Mouse (Mus musculus): Measurements from ENCODE around the gene Gm4969.
"Not testable (repeated sequence)": the region's sequence is repeated elsewhere in the genome, so short reads cannot be mapped to it uniquely, and the experiment has no call there.

Gene Gm4969

DNA sequence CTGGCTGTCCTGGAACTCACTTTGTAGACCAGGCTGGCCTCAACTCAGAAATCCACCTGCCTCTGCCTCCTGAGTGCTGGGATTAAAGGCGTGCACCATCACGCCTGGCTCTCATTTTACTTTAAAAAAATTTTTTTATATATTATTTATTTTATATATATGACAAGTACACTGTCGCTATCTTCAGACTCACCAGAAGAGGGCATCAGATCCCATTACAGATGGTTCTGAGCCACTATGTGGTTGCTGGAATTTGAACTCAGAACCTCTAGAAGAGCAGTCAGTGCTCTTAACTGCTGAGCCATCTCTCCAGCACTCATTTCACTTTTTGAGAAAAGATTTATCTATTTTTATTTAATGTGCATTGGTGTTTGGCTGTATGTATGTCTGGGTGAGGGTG, 47.1 kb downstream of the Gm4969 start:
- not testable (repeated sequence) for DNase-seq (ENCODE audit: low spot score)

DNA sequence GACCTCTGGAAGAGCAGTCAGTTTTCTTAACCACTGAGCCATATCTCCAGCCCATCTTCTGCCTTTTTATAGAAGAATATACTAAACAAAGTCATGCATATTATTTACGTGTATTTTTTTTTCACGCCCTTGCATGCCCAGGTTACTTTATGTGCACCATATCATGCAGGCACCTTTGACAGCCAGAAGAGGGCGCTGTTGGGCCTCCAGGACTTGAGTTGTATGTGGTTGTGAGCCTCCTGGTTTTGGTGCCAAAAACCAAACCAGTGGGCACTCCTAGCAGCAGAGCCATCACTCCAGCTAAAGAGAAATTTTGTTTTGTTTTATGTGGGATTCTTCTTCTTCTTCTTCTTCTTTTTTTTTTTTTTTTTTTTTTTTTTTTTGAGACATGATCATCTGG, 48.7 kb downstream of the Gm4969 start:
- no peak for DNase-seq (ENCODE audit: low spot score)

DNA sequence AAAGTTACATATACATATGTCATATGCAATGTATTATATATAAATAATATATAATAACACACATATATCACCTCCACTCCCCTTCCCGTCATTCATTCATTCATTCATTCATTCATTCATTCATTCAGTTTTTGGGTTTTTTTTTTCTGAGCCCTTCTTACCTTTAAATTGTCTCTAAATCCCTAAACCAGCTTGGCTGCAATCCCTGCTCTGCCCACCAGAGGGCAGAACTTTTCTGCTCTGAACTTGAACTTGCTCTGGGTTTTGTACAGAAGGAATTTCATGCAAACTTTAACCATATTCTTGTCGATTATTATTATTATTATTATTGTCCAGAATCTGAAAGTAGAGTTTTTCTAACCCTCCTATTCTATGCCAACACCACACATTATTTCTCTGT, 49.5 kb downstream of the Gm4969 start:
- DNase-seq (ENCODE audit: low spot score), result no peak

DNA sequence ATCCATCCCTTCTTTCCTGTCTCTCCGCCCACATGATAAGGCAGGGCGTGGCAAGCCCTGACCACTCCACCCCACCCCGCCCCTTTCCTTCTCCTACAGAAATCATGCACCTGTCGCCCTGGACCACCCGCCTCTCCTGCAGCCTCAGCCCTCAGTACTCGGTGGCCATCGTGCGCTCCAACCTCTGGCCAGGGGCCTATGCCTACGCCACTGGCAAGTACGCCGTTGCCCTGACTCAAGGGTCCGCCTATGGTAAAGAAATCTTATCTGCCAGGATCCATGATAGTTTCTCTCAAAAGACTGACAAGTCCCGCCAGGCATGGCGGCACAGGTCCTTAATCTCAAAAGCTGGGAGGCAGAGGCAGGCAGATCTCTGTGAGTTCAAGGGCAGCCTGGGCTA, 50.2 kb downstream of the Gm4969 start:
- no peak for DNase-seq (ENCODE audit: low spot score)

DNA sequence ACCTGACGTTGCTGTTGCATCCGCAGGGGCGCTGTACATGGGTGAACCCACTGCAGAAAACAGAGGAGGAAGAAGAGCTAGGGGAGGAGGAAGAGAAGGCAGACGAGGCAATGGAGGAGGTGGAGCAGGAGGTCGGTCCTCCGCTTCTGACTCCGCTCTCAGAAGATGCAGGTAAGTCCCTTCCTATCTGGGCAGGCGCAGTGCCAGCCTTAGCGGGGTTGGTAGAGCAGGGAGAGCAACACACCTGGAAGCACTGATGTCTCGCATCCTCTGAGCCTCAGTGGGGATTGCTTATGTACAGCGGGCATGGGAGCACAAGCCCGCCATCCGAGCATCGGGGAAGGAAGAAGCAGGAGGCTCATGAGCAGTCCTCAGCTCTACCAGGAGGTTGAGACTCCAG, 51.1 kb downstream of the Gm4969 start:
- DNase-seq (ENCODE audit: low spot score), result no peak

DNA sequence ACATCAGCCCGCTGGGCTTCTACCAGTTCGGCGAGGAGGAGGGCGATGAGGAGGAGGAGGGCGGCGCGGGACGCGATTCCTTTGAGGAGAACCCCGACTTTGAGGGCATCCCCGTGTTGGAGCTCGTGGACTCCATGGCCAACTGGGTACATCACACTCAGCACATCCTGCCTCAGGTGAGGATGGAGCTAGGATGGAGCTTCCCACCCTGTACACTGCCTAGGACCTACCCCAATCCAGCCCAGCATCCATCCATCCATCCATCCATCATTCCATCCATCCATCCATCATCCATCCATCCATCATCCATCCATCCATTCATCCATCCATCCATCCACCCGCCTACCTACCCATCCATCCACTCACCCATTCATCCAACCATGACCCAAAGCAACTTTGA, 52.3 kb downstream of the Gm4969 start:
- no peak for DNase-seq (ENCODE audit: low spot score)

DNA sequence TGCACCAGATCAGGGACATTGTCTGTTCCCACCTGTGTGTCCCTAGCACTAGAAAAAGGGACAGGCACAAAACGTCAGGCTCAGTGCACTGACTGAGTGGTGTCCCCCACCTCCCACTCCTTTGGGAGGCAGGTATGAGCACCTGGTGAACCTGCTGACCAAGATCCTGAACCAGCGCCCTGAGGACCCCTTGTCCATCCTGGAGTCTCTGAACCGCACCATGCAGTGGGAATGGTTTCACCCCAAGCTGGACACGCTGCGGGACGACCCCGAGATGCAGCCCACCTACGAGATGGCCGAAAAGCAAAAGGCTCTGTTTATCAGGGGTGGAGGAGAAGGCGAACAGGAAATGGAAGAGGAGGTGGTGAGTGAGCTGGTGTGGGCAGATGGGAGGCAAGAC, 60.8 kb downstream of the Gm4969 start:
- DNase-seq (ENCODE audit: low spot score), result no peak

DNA sequence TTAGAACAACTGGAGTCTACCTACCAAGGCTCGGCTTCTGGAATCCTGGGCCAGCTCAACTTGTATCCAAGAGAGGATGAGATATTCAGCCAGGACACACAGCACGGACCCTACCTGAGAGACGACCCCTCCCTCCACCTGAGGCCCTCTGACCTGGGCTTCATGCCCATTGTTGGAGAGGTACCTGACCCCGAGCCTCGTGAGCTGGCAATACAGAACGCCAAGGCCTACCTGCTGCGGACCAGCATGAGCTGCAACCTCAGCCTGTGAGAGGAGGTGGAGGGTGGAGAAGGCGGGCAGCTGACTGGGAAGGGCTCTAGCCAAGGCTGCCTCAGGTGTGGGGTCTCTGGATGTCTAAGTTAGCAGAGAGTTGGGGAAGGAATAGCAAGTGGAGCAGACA, 63.1 kb downstream of the Gm4969 start:
- no peak for DNase-seq (ENCODE audit: low spot score)

DNA sequence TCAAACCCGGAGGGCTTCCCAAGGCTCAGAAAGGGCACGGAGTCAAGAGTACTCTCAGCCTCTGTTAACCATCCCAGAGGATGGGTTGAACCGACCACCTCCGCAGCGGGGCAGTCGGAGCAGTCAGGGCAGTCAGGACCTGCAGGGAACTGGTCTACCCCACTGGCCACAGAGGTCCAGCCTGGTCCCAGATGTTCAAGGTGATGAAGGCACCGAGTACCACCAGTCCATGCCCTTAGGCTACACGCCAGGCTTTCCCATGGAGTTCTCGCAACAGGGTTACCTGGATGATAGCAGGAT, 63.4 kb downstream of the Gm4969 start:
- no peak for DNase-seq (ENCODE audit: low spot score)

DNA sequence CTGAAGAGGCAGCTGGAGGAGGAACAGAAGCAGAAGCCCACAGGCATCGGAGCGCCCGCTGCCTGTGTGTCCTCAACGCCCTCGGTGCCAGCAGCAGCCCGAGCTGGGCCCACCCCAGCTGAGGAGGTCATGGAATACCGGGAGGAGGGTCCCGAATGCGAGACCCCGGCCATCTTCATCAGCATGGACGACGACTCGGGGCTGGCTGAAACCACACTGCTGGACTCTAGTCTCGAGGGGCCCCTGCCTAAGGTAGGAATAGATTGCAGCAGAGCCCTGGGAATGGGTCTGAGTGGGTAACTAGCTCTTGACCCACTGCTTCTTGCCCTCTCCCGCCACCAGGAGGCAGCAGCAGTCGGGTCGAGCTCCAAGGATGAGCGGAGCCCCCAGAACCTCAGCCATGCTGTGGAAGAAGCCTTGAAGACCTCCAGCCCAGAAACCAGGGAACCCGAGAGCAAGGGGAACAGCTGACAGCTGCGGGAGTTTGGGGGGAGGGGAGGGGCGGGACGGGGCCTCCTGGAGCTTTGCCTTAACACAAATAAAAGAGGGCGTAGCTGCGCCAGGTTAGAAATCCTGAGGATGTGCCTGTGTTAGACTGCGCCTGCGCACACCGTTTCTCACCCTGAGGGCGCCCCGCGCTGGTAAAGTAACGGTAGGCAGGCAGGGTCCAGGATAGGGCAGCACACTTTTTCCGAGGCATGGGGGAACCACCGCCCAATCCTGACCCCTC, 64.0 kb downstream of the Gm4969 start, which contains the start of gene Rsph6a:
Gene Rsph6a, plus strand, starts transcription at position 644 of the 730 bp plus-strand sequence.
- no peak for DNase-seq (ENCODE audit: low spot score)

DNA sequence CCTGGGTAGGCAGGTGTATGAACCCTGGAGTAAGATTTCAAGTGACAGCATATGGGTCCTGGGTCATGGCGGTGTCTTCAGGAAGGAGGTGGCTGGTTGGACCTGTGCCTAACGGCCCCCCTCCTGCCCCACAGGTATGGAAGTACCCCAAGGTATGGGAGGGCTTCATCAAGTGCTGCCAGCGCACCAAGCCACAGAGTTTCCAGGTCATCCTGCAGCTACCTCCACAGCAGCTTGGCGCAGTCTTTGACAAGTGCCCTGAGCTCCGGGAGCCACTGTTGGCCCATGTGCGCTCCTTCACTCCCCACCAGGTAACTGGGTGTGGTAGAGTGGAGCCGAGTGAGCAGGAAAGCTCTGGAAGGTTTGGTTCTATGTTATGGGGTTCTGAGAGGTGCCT, 65.0 kb downstream of the Gm4969 start:
- DNase-seq (ENCODE audit: low spot score), result no peak

DNA sequence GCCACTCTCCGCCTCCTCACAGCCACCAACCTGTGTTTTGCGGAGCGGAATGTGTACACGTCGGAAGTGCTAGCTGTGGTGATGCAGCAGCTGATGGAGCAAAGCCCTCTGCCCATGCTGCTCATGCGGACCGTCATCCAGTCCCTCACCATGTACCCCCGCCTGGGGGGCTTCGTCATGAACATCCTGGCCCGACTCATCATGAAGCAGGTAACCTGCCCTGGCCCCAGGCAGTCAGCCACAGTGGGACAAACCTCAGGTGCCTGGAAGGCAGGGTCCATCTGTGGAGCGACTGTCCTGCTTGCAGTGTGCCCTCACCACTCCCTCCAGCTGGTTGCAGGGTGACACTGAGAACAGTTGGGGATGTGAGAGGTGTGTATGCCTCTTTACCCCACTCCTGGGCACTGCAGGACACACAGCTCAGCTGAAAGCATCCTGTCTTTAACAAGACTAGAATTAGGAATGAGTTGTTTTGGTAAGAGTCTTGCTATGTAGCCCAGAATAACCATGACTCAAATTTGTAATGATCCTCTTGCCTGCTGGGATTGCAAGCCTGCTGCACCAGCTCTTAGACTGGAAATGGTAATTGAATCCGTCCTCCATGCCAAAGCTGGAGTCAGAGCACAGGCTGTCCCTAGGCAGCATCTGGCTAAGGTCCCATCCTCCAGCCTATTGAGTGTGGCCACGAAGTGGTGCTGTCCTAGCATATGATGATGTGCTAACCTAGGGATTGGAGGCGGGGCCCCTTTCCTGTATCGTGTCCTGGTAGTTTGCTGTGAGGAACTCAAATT, 65.6 kb downstream of the Gm4969 start:
- DNase-seq (ENCODE audit: low spot score), result no peak

DNA sequence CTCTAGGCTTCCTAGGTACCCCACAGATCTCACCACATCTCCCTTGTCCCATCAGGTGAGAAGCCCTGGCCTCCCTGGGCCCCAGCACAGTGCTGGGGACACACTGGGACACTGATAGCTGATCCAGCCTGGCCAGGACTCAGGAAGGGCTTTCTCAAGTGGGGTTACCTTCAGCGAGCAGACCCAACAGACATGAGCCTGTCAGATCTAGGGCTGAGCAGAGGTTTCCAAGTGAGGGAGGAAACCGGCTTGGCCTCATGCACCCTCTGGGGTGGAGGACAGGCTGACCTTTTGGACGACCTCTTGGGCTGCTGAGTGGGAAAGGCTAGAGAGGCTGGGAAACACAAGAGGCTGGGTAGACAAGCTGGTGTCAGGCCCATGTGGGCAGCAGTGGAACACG, 67.0 kb downstream of the Gm4969 start:
- DNase-seq (ENCODE audit: low spot score), result no peak

DNA sequence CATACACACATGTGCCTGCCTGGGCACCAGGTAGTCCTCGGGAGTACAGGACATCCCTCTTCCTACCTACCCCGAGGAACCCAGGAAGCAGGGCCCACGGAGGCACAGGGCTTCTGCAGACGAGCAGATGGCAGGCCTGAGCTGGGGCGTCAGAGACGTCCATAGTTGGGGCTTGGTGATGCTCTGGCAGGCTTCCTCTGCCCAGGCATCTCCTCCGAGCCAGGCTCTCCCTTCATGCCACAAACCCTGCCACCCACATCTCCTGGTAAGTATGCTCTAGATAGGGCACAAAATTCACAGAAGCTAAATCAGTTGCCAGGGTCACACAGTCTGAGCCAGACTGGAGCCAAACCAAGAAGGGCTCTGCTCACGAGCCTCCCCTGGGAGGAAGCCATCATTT, 68.0 kb downstream of the Gm4969 start:
- no peak for DNase-seq (ENCODE audit: low spot score)

DNA sequence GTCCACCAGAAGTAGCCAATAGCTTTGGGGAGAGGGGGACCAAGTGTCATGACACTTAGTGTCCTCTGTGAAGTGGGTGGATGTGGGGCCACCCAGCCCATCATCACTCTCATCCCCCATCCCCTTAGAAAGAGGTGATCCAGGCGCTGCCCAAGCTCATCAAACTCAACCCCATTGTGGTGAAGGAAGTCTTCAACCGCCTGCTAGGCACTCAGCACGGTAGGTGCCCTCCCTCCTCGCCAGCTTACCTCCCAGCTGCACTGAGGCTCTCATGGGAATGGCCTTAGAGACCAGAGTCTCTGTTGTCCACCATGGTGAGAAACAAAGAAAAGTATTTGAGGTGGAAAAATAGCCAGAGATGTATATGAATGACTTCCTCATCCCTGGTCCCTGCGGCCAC, 68.9 kb downstream of the Gm4969 start:
- no peak for DNase-seq (ENCODE audit: low spot score)

All from ovary, adult 18-20 months (tissue).